22 mouse cellular contexts compared by ENCODE assay signal in genomic region chr5:77552081-77552480, GRCm38 (mm10).
A peak's percentile ranks its signal among the peaks of the same experiment; 100 is the strongest.
DNase-seq lines count a peak whose midpoint lies in the region; ATAC-seq lines count a peak whose summit lies in the region.
"Had no signal": no experiment of that assay in that cellular context is flagged by ENCODE, and none has a peak within 500 bp of the region (broad histone marks: within the 10 kb centered on the region; RNA-seq: fewer than 3 reads in every experiment).

No protein-coding gene starts in this region.

- WGBS in midbrain, embryonic 11.5 days: 88% methylated on average over 7 of the region's 7 CpGs
- 83% methylated on average over 7 of the region's 7 CpGs for WGBS in midbrain, embryonic 13.5 days
- 88% methylated on average over 7 of the region's 7 CpGs for WGBS in limb, embryonic 10.5 days
- 89% methylated on average over 7 of the region's 7 CpGs for WGBS in kidney, embryonic 14.5 days

- no peaks in the 10 kb centered on the region for H3K4me1 ChIP-seq in midbrain, embryonic 11.5 days (ENCODE audit: control insufficient read depth, insufficient read depth, low read length)
- H3K4me1 ChIP-seq in midbrain, embryonic 13.5 days (replicated peaks): no peaks in the 10 kb centered on the region; the same call in 1 of the 2 replicates
- no peaks in the 10 kb centered on the region for H3K4me1 ChIP-seq in limb, embryonic 10.5 days
- H3K4me1 ChIP-seq in kidney, embryonic 14.5 days (ENCODE audit: control insufficient read depth, insufficient read depth, low read length): no peaks in the 10 kb centered on the region

- H3K27me3 ChIP-seq in midbrain, embryonic 11.5 days (ENCODE audit: control insufficient read depth, insufficient read depth, low read length): peaks cover 5% of the 10 kb centered on the region
- H3K27me3 ChIP-seq in midbrain, embryonic 13.5 days: peaks cover 17% of the 10 kb centered on the region
- no peaks in the 10 kb centered on the region for H3K27me3 ChIP-seq in limb, embryonic 10.5 days (ENCODE audit: low read depth, poor library complexity, severe bottlenecking)
- H3K27me3 ChIP-seq in kidney, embryonic 14.5 days (ENCODE audit: control insufficient read depth, insufficient read depth, low read length): no peaks in the 10 kb centered on the region
- H3K27me3 ChIP-seq: Patski had no signal

- H3K4me2 ChIP-seq in midbrain, embryonic 11.5 days: no peak overlapping the region
- no peak overlapping the region for H3K4me2 ChIP-seq in midbrain, embryonic 13.5 days (replicated peaks)
- H3K4me2 ChIP-seq in kidney, embryonic 14.5 days (replicated peaks; ENCODE audit: low read depth, low read length): no peak overlapping the region

- no peak overlapping the region for H3K9ac ChIP-seq in midbrain, embryonic 11.5 days (ENCODE audit: low read length)
- no peak overlapping the region for H3K9ac ChIP-seq in midbrain, embryonic 13.5 days (replicated peaks)
- H3K9ac ChIP-seq in kidney, embryonic 14.5 days (ENCODE audit: low read depth, low read length): no peak overlapping the region

- no peaks in the 10 kb centered on the region for H3K9me3 ChIP-seq in midbrain, embryonic 11.5 days (ENCODE audit: control insufficient read depth, low read length)
- H3K9me3 ChIP-seq in midbrain, embryonic 13.5 days: no peaks in the 10 kb centered on the region
- H3K9me3 ChIP-seq in limb, embryonic 10.5 days (replicated peaks): no peaks in the 10 kb centered on the region
- no peaks in the 10 kb centered on the region for H3K9me3 ChIP-seq in kidney, embryonic 14.5 days (ENCODE audit: control insufficient read depth, low read length)

- no peak for ATAC-seq in midbrain, embryonic 11.5 days (ENCODE audit: low FRiP score)
- no peak for ATAC-seq in midbrain, embryonic 13.5 days
- ATAC-seq in kidney, embryonic 14.5 days (ENCODE audit: low FRiP score, low TSS enrichment): no peak
- ATAC-seq: activated CD4-positive, CD25-positive, alpha-beta regulatory T cell, adult 4 months; CD4-positive, CD25-positive, alpha-beta regulatory T cell, adult 4 months; Patski had no signal

- no peak overlapping the region for H3K27ac ChIP-seq in midbrain, embryonic 11.5 days (ENCODE audit: low read depth, low read length)
- no peak overlapping the region for H3K27ac ChIP-seq in midbrain, embryonic 13.5 days
- H3K27ac ChIP-seq in limb, embryonic 10.5 days: no peak overlapping the region
- no peak overlapping the region for H3K27ac ChIP-seq in kidney, embryonic 14.5 days (ENCODE audit: low read depth, low read length)

- DNase-seq in heart, adult 11 months: peak; percentile 76
- no peak for DNase-seq in heart, postnatal 4 days
- peak; percentile 81 for DNase-seq in midbrain, embryonic 11.5 days (ENCODE audit: low spot score, missing footprints)
- DNase-seq in MN1 (ENCODE audit: low spot score): peak; percentile 54
- DNase-seq in limb, embryonic 10.5 days (ENCODE audit: low spot score): peak; percentile 18
- no peak for DNase-seq in gastrocnemius, adult 8-10 months (ENCODE audit: low spot score in 2 of 2)
- DNase-seq: adrenal gland, adult 2 months; adrenal gland, adult 8-10 months; adrenal gland, postnatal 10 days; adrenal gland, postnatal 14 days; adrenal gland, postnatal 25 days; adrenal gland, postnatal 36 days; B cell, adult 2 months; cerebellum, adult 11 months; cerebellum, adult 11-12 months; cerebellum, adult 18-20 months had no signal

- H3K4me3 ChIP-seq in midbrain, embryonic 11.5 days (ENCODE audit: low read depth, low read length): no peak overlapping the region
- no peak overlapping the region for H3K4me3 ChIP-seq in midbrain, embryonic 13.5 days (replicated peaks)
- H3K4me3 ChIP-seq in limb, embryonic 10.5 days: no peak overlapping the region
- no peak overlapping the region for H3K4me3 ChIP-seq in kidney, embryonic 14.5 days (ENCODE audit: low read length)

- H3K36me3 ChIP-seq in midbrain, embryonic 11.5 days (ENCODE audit: control insufficient read depth, insufficient read depth, low read length): no peaks in the 10 kb centered on the region
- no peaks in the 10 kb centered on the region for H3K36me3 ChIP-seq in midbrain, embryonic 13.5 days
- no peaks in the 10 kb centered on the region for H3K36me3 ChIP-seq in limb, embryonic 10.5 days
- H3K36me3 ChIP-seq in kidney, embryonic 14.5 days (ENCODE audit: control insufficient read depth, insufficient read depth, low read length): no peaks in the 10 kb centered on the region
- H3K36me3 ChIP-seq: G1E had no signal

Comparison
In these comparisons a context has a peak if more than half of its experiments do, and no peak if none do; other contexts are left out.
1. DNase-seq: peak in heart, adult 11 months (single experiment), midbrain, embryonic 11.5 days (single experiment), MN1 (single experiment) and limb, embryonic 10.5 days (single experiment); none in heart, postnatal 4 days (single experiment) and gastrocnemius, adult 8-10 months (0 of 2).